Mouse (Mus musculus) ZHBTc4 (cell line): ENCODE results near the gene Ryr1.

ENCODE experiments used
- DNase-seq: peaks from one replicate; pipeline ENCODE4 v3.0.0-alpha.2; 2011; ENCODE audit warnings: low read depth, low spot score

Ryr1 gene

GRCm38 (mm10) chr7:28961927-28962670 is 162.9 kb downstream of the Ryr1 start, which contains the start of gene Actn4:
Gene Actn4 (minus strand): TSS chr7:28962340.
- peak; percentile 99 for DNase-seq

GRCm38 (mm10) chr7:28961584-28961926 is 163.4 kb downstream of the Ryr1 start:
- no peak for DNase-seq

- no peak for DNase-seq
These were observed 164.5 kb downstream of the Ryr1 start for GRCm38 (mm10) chr7:28960354-28961046.

GRCm38 (mm10) chr7:28959505-28960045 is 165.4 kb downstream of the Ryr1 start:
- no peak for DNase-seq

- DNase-seq = no peak
These were observed 166.2 kb downstream of the Ryr1 start for GRCm38 (mm10) chr7:28958770-28959169.

GRCm38 (mm10) chr7:28957997-28958725 is 166.8 kb downstream of the Ryr1 start:
- DNase-seq = no peak

- no peak for DNase-seq
These were observed 167.7 kb downstream of the Ryr1 start for GRCm38 (mm10) chr7:28957286-28957685.

- no peak for DNase-seq
These were observed 168.7 kb downstream of the Ryr1 start for GRCm38 (mm10) chr7:28956270-28956669.

- no peak for DNase-seq
These were observed 169.6 kb downstream of the Ryr1 start for GRCm38 (mm10) chr7:28955295-28955897.

GRCm38 (mm10) chr7:28954773-28955172 is 170.2 kb downstream of the Ryr1 start:
- DNase-seq = no peak

- DNase-seq = no peak
These were observed 171.3 kb downstream of the Ryr1 start for GRCm38 (mm10) chr7:28953476-28954376.
